In genomic region chr16:21339061-21339459, GRCm38 (mm10) we compare ENCODE assay signal across 8 mouse cellular contexts.
A peak's percentile ranks its signal among the peaks of the same experiment; 100 is the strongest.
DNase-seq lines count a peak whose midpoint lies in the region; ATAC-seq and TF ChIP-seq lines count a peak whose summit lies in the region.

No protein-coding gene starts in this region.

- peak overlapping the region; percentile 67 for H3K27ac ChIP-seq in neural tube, embryonic 11.5 days (ENCODE audit: low read depth, low read length)
- H3K27ac ChIP-seq in heart, embryonic 10.5 days: peak overlapping the region; percentile 84
- H3K27ac ChIP-seq in limb, embryonic 14.5 days (replicated peaks; ENCODE audit: low read depth, low read length): peak overlapping the region; percentile 92
- peak overlapping the region; percentile 93 for H3K27ac ChIP-seq in neural tube, embryonic 13.5 days (replicated peaks)

- intact Hi-C loops in left cerebral cortex, postnatal 14 days (cut with DNase I): loop anchor here (5.0 kb wide), 1 partner anchor 53 kb away; no protein-coding TSS in a partner anchor

- TF ChIP-seq POLR2A in limb, embryonic 14.5 days (IDR thresholded peaks at IDR 0.05; ENCODE audit: borderline replicate concordance, extremely low read depth, insufficient read depth, insufficient read length): no peak

- ATAC-seq in neural tube, embryonic 11.5 days (ENCODE audit: insufficient read depth, low FRiP score, low TSS enrichment): peak; percentile 17; the same call in 1 of the 2 replicates
- ATAC-seq in limb, embryonic 14.5 days (ENCODE audit: low FRiP score, low read depth): peak; percentile 61
- ATAC-seq in neural tube, embryonic 13.5 days (ENCODE audit: low read depth): peak; percentile 10

- H3K4me3 ChIP-seq in neural tube, embryonic 11.5 days (ENCODE audit: low read depth, low read length): no peak overlapping the region
- H3K4me3 ChIP-seq in heart, embryonic 10.5 days: no peak overlapping the region
- H3K4me3 ChIP-seq in limb, embryonic 14.5 days (replicated peaks; ENCODE audit: low read length): no peak overlapping the region
- no peak overlapping the region for H3K4me3 ChIP-seq in neural tube, embryonic 13.5 days

- WGBS in neural tube, embryonic 11.5 days: 83% methylated on average over 6 of the region's 6 CpGs
- WGBS in heart, embryonic 10.5 days: 70% methylated on average over 6 of the region's 6 CpGs
- WGBS in limb, embryonic 14.5 days: 52% methylated on average over 6 of the region's 6 CpGs
- WGBS in neural tube, embryonic 13.5 days: 52% methylated on average over 6 of the region's 6 CpGs

- no peak overlapping the region for H3K4me2 ChIP-seq in neural tube, embryonic 11.5 days (ENCODE audit: low read depth)
- H3K4me2 ChIP-seq in limb, embryonic 14.5 days (replicated peaks; ENCODE audit: low read depth, low read length, severe bottlenecking): no peak overlapping the region
- no peak overlapping the region for H3K4me2 ChIP-seq in neural tube, embryonic 13.5 days

- no peaks in the 10 kb centered on the region for H3K9me3 ChIP-seq in neural tube, embryonic 11.5 days (ENCODE audit: control insufficient read depth, low read length)
- no peaks in the 10 kb centered on the region for H3K9me3 ChIP-seq in heart, embryonic 10.5 days
- H3K9me3 ChIP-seq in limb, embryonic 14.5 days (ENCODE audit: control insufficient read depth, low read length): no peaks in the 10 kb centered on the region
- no peaks in the 10 kb centered on the region for H3K9me3 ChIP-seq in neural tube, embryonic 13.5 days

- no peaks in the 10 kb centered on the region for H3K36me3 ChIP-seq in neural tube, embryonic 11.5 days (ENCODE audit: control insufficient read depth, insufficient read depth, low read length)
- no peaks in the 10 kb centered on the region for H3K36me3 ChIP-seq in heart, embryonic 10.5 days
- H3K36me3 ChIP-seq in limb, embryonic 14.5 days (ENCODE audit: control insufficient read depth, insufficient read depth, low read length): no peaks in the 10 kb centered on the region
- no peaks in the 10 kb centered on the region for H3K36me3 ChIP-seq in neural tube, embryonic 13.5 days

- DNase-seq in neural tube, embryonic 11.5 days (ENCODE audit: low spot score): no peak
- DNase-seq in neural tube, embryonic 10.5 days (ENCODE audit: extremely low spot score, low spot score): no peak
- no peak for DNase-seq in heart, embryonic 10.5 days (ENCODE audit: low spot score)
- peak; percentile 49 for DNase-seq in limb, embryonic 14.5 days (ENCODE audit: low spot score)
- no peak for DNase-seq in spleen, postnatal 36 days (ENCODE audit: low spot score in 2 of 2)
- no peak for DNase-seq in layer of hippocampus, adult 8-10 months (ENCODE audit: low spot score in 2 of 2)
- no peak for DNase-seq in left cerebral cortex, postnatal 14 days (ENCODE audit: low spot score in 2 of 2)

- no peaks in the 10 kb centered on the region for H3K27me3 ChIP-seq in neural tube, embryonic 11.5 days (ENCODE audit: control insufficient read depth, insufficient read depth, low read length)
- H3K27me3 ChIP-seq in heart, embryonic 10.5 days (ENCODE audit: insufficient read depth, poor library complexity, severe bottlenecking): no peaks in the 10 kb centered on the region
- H3K27me3 ChIP-seq in limb, embryonic 14.5 days (ENCODE audit: control insufficient read depth, insufficient read depth, low read length): no peaks in the 10 kb centered on the region
- H3K27me3 ChIP-seq in neural tube, embryonic 13.5 days: no peaks in the 10 kb centered on the region

- peaks cover 11% of the 10 kb centered on the region for H3K4me1 ChIP-seq in neural tube, embryonic 11.5 days (ENCODE audit: control insufficient read depth, insufficient read depth, low read length)
- H3K4me1 ChIP-seq in heart, embryonic 10.5 days: peaks cover 22% of the 10 kb centered on the region
- H3K4me1 ChIP-seq in limb, embryonic 14.5 days (ENCODE audit: control insufficient read depth, insufficient read depth, low read length): peaks cover 23% of the 10 kb centered on the region
- peaks cover 29% of the 10 kb centered on the region for H3K4me1 ChIP-seq in neural tube, embryonic 13.5 days (replicated peaks)

- H3K9ac ChIP-seq in neural tube, embryonic 11.5 days (ENCODE audit: low read length): 0 out of 2 replicates have a peak overlapping the region, but pooled peaks have one; percentile 5
- no peak overlapping the region for H3K9ac ChIP-seq in limb, embryonic 14.5 days (ENCODE audit: low read depth, low read length, severe bottlenecking)
- H3K9ac ChIP-seq in neural tube, embryonic 13.5 days: peak overlapping the region; percentile 27; the same call in 1 of the 2 replicates

Comparison
In these comparisons a context has a peak if more than half of its experiments do, and no peak if none do; other contexts are left out.
1. ATAC-seq: peak in every context shown above with its lines; median percentile 61 in limb, embryonic 14.5 days; 17 in neural tube, embryonic 11.5 days; 10 in neural tube, embryonic 13.5 days.